Mouse (Mus musculus) hindbrain, embryonic 10.5 days (tissue): Measurements from ENCODE around the gene Smarce1. TPM values are rescaled to one million over a fixed set of nuclear protein-coding genes. Genes with fewer than 3 reads are reported as not detected.

ENCODE experiments used
- DNase-seq: peaks from one replicate; pipeline ENCODE4 v3.0.0-alpha.2; 2017; ENCODE audit warnings: low spot score
- H3K27ac ChIP-seq: fragments of 300-500 bp; sonication (generic); 2 replicates; pipeline ENCODE4 v1.5.1; 2016; ENCODE audit warnings: mild to moderate bottlenecking, moderate library complexity
- H3K27me3 ChIP-seq: fragments of 300-500 bp; sonication (generic); 2 replicates; pipeline ENCODE4 v1.6.1; 2016; ENCODE audit warnings: mild to moderate bottlenecking; ENCODE audit not compliant: poor library complexity, insufficient read depth, severe bottlenecking
- H3K36me3 ChIP-seq: fragments of 300-500 bp; sonication (generic); 2 replicates; pipeline ENCODE4 v1.6.1; 2016; ENCODE audit warnings: mild to moderate bottlenecking, moderate library complexity
- H3K4me1 ChIP-seq: fragments of 300-500 bp; sonication (generic); replicated peaks from 2 replicates; pipeline ENCODE4 v1.6.1; 2016; ENCODE audit warnings: mild to moderate bottlenecking
- H3K4me3 ChIP-seq: fragments of 300-500 bp; sonication (generic); 2 replicates; pipeline ENCODE4 v1.5.1; 2016; ENCODE audit warnings: mild to moderate bottlenecking, moderate library complexity
- H3K9me3 ChIP-seq: fragments of 300-500 bp; sonication (generic); 2 replicates; pipeline ENCODE4 v1.6.1; 2016; ENCODE audit warnings: mild to moderate bottlenecking, moderate library complexity
- WGBS: fragments of 180-500 bp; shearing (Covaris S2); methylation state at CpG from one replicate; pipeline ENCODE4 v1.1.7; 2016; 5-methylcytosine and 5-hydroxymethylcytosine counted together
- polyA plus RNA-seq: library from polyadenylated mRNA; unstranded; fragments of >200 nt; fragmentation: Nextera tagmentation; extraction: Ambion mirVana; gene quantifications from 2 replicates; pipeline ENCODE4 v1.2.1, GENCODE M21; 2016

Smarce1 gene
- polyA plus RNA-seq, 1 experiment from 2014 or later = 289 TPM

DNA sequence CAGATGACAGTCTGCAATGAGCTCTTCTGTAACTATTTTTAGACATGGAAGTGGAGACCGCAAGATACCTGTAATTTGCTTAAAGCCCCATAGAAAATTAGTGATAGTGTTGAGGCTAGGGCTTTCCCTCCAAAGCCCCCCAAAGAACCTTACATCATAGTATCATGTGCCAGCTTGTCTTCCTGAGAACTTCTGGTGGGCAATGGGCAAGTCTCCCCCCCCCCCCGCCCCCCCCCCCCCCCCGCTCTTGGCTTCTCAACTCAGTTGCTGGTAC, 53.0 kb downstream of the Smarce1 start:
- DNase-seq = no peak
- no peaks in the 10 kb centered on the region for H3K27me3 ChIP-seq
- no peaks in the 10 kb centered on the region for H3K36me3 ChIP-seq
- H3K4me3 ChIP-seq = no peak overlapping the region
- 70% methylated on average over 2 of the region's 3 CpGs for WGBS
- H3K27ac ChIP-seq = no peak overlapping the region
- H3K9me3 ChIP-seq = 0 out of 2 replicates have a peak, but pooled peaks cover 3% of the 10 kb centered on the region
- no peaks in the 10 kb centered on the region for H3K4me1 ChIP-seq

DNA sequence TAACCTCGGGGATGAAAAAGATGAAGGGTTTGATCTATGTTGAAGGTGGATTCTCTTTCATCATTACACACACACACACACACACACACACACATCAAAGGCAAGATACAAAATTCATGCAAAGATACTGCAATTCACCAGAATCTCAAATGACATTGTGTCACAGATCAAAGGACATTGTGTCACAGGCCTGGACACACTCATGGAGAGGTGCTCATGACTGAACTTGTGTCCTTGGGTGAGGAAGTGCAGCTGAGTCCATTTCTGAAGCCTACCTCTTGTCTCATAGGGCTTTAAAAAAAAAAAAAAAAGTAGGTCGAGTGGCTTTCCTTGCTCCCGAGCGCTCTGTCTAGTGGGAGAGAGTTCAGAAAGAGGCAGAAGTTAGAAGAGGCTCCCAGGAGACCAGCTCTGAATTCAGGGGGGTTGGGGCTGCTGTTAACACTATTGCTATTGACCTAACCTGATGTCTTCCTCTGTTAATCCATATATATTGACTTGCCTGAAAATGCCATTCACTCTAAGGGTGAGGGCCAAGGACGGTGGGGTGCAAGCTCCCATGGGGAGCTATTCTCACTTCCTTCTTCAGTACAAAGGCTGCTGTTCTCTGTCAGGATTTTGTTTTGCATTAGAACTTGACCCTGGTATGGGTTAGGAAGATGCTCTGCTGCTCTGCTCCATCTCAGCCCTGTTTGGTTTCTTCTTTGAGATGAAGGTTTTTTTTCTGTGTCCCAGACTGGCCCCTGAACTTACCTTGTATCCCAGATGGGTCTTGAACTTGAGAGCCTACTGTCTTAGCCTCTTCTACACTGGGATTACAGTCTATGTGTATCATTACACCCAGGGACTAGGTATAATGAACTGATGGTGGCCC, 53.5 kb downstream of the Smarce1 start:
- no peak overlapping the region for H3K27ac ChIP-seq
- H3K4me3 ChIP-seq = no peak overlapping the region
- H3K9me3 ChIP-seq = 0 out of 2 replicates have a peak, but pooled peaks cover 3% of the 10 kb centered on the region
- no peak for DNase-seq
- 71% methylated on average over 5 of the region's 5 CpGs for WGBS
- no peaks in the 10 kb centered on the region for H3K4me1 ChIP-seq
- no peaks in the 10 kb centered on the region for H3K36me3 ChIP-seq
- H3K27me3 ChIP-seq = no peaks in the 10 kb centered on the region

DNA sequence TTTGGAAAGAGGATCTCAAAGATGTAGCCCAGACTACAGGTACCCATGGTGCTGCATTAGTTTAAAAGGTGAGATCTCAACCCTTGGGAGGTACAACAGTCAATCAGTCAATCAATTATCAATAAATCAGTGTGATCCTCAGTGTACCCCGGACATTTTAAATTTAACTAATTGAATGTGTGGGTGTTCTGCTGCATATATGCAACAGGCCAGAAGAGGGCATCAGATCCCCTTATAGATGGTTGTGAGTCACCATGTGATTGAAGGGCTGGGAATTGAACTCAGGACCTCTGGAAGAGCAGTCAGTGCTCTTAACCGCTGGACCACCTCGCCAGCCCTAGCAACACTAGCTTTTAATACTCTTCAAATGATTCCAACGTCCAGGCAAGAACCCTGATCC, 58.8 kb downstream of the Smarce1 start:
- no peak for DNase-seq
- Histone ChIP-seq H3K27ac (no peak overlapping the region), H3K4me3 (no peak overlapping the region), H3K27me3 (no peaks in the 10 kb centered on the region), H3K36me3 (no peaks in the 10 kb centered on the region), H3K9me3 (no peaks in the 10 kb centered on the region), H3K4me1 (peaks cover 10% of the 10 kb centered on the region; the same call in 1 of the 2 replicates)
- WGBS = 83% methylated on average over 4 of the region's 4 CpGs

DNA sequence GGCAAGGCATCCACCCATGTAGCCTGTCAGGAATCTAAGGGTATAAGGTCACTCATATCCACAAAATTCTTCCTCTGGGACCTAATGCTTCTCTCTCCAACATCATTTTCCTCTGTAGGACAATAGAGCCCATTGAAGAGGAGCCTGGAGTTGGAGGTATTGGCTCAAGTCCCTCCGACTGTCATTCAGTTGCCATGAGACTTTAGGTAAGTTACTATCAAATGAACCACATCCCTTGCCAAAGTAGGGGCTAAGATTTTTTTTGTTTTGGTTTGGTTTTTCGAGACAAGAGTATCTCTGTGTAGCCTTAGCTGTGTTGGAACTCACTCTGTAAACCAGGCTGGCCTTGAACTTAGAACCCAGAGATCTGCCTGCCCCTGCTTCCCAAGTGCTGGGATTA, 59.4 kb downstream of the Smarce1 start:
- no peaks in the 10 kb centered on the region for H3K27me3 ChIP-seq
- no peaks in the 10 kb centered on the region for H3K9me3 ChIP-seq
- H3K4me3 ChIP-seq = no peak overlapping the region
- no peak overlapping the region for H3K27ac ChIP-seq
- H3K4me1 ChIP-seq = peaks cover 10% of the 10 kb centered on the region; the same call in 1 of the 2 replicates
- no peak for DNase-seq
- WGBS = 76% methylated on average over 2 of the region's 2 CpGs
- no peaks in the 10 kb centered on the region for H3K36me3 ChIP-seq

DNA sequence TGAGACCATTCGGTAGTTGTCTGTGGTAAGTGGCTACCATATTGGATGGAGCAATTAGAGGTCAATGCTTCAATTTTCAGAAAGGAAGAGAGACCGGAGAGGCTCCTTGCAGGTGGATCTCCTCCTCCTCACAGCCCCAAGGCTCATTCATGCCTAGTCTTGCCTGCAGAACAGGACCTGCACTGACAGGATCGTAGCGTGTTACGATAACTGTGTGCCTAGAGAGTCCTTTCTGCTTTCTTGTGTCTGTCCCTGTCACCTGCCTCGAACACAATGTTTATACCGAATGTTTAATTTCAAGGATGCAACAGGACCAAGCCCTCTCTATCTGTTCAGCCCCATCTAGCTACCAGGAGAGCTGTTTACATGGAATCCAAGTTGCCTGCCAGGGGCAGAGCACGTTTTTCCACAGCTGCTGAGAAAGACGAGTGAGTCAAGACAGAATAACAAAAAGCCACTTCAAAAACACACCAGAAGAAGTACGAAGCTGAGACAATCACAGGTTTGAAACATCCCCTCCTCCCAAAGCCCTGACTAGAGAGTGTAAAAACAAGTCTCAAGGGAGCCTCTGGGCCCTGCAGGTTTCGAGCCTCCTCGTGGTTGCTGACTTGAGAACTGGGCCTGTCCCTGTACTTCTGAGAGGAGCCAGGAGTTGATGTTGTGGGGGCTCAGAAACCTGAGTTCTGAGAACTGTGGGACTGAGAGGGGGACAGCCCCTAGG, 60.1 kb downstream of the Smarce1 start:
- Histone ChIP-seq H3K4me3 (no peak overlapping the region), H3K36me3 (no peaks in the 10 kb centered on the region), H3K9me3 (no peaks in the 10 kb centered on the region), H3K27me3 (no peaks in the 10 kb centered on the region), H3K27ac (no peak overlapping the region), H3K4me1 (peaks cover 10% of the 10 kb centered on the region; the same call in 1 of the 2 replicates)
- WGBS = 80% methylated on average over 12 of the region's 12 CpGs
- DNase-seq = no peak

DNA sequence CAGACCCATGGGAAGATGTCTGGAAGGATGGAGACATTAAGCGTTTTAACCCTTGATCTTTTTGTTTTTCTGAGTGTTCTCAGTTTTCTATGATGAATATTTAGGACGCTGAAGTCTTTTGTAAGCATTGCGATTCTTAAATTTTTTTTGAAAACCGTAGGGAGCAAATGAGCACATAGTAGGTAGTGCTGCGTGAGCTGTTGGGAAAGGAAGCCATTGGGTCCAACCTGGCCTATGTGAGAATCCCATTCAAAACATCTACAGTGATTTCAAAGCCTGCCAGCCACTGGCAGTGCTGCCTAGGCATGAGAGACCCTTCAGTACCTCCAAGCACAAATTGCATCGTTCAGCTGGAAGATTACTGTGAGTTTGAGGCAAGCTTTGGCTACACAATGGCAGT, 60.8 kb downstream of the Smarce1 start:
- DNase-seq = no peak
- Histone ChIP-seq H3K4me3 (no peak overlapping the region), H3K36me3 (no peaks in the 10 kb centered on the region), H3K9me3 (no peaks in the 10 kb centered on the region), H3K4me1 (peaks cover 10% of the 10 kb centered on the region; the same call in 1 of the 2 replicates), H3K27me3 (no peaks in the 10 kb centered on the region), H3K27ac (no peak overlapping the region)
- 93% methylated on average over 6 of the region's 6 CpGs for WGBS

DNA sequence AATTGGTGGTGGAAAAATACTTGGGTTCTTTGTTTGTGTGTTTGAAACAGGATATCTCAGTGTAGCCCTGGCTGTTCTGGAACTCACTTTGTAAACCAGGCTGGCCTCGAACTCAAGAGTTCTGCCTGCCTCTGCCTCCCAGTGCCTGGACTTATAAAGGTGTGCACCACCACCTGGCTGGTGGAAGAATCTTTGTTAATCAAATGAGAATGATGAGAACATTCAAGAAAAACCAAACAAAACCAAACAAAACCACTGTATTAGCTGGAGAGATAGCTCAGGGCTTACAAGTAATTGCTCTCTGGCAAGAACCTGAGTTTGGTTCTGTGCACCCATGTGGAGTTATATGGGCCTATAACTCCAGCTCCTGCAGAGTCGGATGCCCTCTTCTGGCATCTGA, 61.4 kb downstream of the Smarce1 start:
- H3K9me3 ChIP-seq = no peaks in the 10 kb centered on the region
- DNase-seq = no peak
- H3K4me1 ChIP-seq = peaks cover 10% of the 10 kb centered on the region; the same call in 1 of the 2 replicates
- no peak overlapping the region for H3K4me3 ChIP-seq
- no peaks in the 10 kb centered on the region for H3K27me3 ChIP-seq
- no peaks in the 10 kb centered on the region for H3K36me3 ChIP-seq
- 92% methylated on average over 2 of the region's 2 CpGs for WGBS
- H3K27ac ChIP-seq = no peak overlapping the region

DNA sequence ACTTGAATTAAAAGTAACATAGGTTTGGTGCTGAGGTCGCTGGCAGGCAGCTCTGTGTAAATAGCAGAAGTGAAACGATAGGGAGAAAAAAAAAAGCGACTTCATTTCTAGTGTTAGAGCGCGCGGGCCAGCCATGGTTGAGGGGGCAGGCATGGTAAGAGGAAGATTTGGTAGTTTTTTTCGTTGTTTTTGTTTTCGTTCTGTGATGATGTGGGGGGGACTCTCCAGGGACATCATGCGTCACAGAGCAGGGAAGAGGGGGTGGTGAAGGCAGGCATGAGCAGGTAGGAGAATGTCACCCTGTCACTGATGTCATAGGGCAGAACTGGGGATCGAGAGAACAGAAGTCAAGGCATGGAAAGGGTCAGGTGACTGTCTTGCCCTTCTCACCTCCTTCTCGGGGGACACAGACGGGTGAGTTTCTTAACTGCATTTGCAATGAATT, 62.8 kb downstream of the Smarce1 start:
- WGBS = 61% methylated on average over 12 of the region's 12 CpGs
- no peak for DNase-seq
- H3K4me3 ChIP-seq = no peak overlapping the region

DNA sequence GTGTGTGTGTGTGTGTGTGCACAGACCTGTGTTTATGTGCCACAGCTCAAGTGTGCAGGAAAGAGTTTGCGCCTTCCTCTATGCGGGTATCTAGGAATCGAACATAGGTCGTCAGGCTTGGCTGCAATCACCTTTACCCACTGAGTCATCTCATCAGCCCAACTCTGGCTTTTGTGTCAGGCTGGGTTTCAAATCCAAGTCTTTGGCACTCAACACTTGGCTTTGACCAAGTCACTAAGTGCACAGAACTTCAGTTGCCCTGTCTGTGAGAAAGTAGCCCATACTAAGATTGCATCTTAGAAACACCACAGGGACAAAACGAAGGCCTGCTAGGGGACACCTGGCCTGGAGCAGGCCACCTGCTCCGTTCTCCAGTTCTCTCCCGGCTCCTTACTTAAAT, 63.2 kb downstream of the Smarce1 start:
- H3K9me3 ChIP-seq = no peaks in the 10 kb centered on the region

More for the DNA sequence above, 62.8 kb downstream of the Smarce1 start:
- H3K4me1 ChIP-seq = peaks cover 10% of the 10 kb centered on the region; the same call in 1 of the 2 replicates
- H3K27ac ChIP-seq = no peak overlapping the region
- H3K36me3 ChIP-seq = no peaks in the 10 kb centered on the region
- H3K27me3 ChIP-seq = no peaks in the 10 kb centered on the region
- no peaks in the 10 kb centered on the region for H3K9me3 ChIP-seq

DNA sequence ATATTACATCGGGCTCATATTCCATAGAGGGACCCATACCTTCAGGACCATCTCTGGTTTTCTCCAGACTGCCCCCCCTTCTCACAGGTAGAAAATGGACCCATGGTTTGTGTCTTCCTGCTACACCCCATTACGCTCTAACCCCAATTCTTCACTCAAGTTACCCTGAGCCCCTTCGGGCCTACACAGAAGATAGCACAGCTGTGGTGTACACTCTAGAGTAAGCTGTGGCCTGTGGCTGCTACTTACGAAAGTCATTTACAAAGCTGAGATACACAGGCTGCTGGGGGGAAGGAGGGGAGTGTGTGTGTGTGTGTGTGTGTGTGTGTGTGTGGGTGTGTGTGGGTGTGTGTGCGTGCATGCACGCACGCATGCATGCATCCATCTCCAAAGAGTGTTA, 64.6 kb downstream of the Smarce1 start:
- no peak overlapping the region for H3K4me3 ChIP-seq
- peaks cover 13% of the 10 kb centered on the region; the same call in 1 of the 2 replicates for H3K4me1 ChIP-seq
- H3K27me3 ChIP-seq = no peaks in the 10 kb centered on the region
- no peak for DNase-seq
- H3K9me3 ChIP-seq = no peaks in the 10 kb centered on the region
- 94% methylated on average over 7 of the region's 7 CpGs for WGBS
- no peaks in the 10 kb centered on the region for H3K36me3 ChIP-seq
- no peak overlapping the region for H3K27ac ChIP-seq

More for the DNA sequence above, 63.2 kb downstream of the Smarce1 start:
- Histone ChIP-seq H3K27me3 (no peaks in the 10 kb centered on the region), H3K36me3 (no peaks in the 10 kb centered on the region), H3K27ac (no peak overlapping the region), H3K4me3 (no peak overlapping the region), H3K4me1 (peaks cover 10% of the 10 kb centered on the region; the same call in 1 of the 2 replicates)
- 94% methylated on average over 7 of the region's 7 CpGs for WGBS
- DNase-seq = no peak

DNA sequence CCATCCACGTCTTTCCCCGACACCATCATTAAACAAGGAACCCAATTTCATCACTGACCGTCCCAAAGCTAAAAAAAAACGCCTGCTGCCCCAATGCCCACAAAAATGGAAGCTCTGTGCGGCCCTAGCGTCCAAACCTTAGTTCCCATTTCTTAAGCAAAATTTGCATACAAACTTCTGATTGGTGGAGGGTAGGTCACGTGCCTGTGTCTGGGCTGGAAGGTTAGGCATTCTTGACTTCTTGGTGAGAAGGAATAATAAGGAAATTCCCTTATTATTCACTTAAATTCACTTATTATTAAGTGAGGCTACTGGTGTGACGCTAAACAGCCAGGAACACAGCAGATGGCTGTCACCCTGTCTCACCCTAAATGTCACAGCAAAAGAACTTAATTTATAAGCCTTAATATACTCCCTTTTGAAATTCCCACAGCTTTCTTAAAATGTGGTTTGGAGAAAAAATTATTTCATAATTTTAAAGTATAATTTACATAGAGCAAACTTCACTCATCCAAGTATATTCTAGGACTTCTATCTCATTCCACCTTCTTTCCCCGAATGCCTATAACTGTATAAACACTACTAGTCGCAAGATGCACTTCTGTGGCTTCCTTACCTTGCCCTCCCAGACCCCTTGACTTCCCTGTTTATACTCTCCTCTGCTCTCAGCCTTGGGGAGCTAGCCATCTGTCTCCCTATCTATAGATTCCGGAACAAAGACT, 65.6 kb downstream of the Smarce1 start:
- no peak for DNase-seq
- no peak overlapping the region for H3K27ac ChIP-seq
- WGBS = 77% methylated on average over 11 of the region's 11 CpGs
- no peaks in the 10 kb centered on the region for H3K27me3 ChIP-seq
- H3K4me1 ChIP-seq = peaks cover 13% of the 10 kb centered on the region
- H3K4me3 ChIP-seq = no peak overlapping the region
- no peaks in the 10 kb centered on the region for H3K9me3 ChIP-seq
- no peaks in the 10 kb centered on the region for H3K36me3 ChIP-seq

DNA sequence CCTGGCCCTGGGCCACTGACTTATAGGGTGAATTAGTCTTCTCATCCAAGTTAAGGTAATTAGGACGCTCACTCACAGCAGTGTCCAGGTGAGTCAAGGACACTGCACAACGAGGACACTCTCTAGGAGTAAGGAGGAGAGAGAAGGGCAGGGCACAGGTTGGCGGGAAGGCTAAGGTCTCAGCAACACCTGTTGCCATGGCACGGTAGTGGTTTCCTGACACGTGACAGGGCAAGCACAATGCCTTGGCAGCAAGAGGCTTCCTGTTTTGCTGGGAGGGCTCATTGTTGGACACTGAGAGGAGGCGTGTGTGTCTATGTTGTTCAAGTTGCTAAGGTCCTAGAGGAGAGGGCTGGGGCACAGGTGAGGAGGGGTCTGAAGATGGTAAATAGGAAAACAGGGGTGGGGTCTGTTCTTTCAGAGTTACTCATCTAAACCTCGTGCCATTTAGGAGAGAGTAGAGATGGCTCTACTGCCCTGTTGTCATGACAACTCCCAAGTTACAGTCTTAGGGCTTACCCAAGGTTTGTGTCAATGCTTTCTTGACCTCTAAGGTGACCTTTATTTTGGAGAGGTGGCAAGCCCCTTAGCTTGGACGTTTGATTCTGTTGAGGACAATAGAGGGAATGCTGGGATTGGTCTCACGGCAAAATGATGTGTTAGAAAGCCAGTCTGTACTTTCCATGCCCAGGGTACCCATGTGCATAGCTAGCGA, 67.7 kb downstream of the Smarce1 start:
- DNase-seq = no peak
- WGBS = 78% methylated on average over 10 of the region's 10 CpGs
- H3K27me3 ChIP-seq = no peaks in the 10 kb centered on the region
- no peaks in the 10 kb centered on the region for H3K9me3 ChIP-seq
- H3K36me3 ChIP-seq = no peaks in the 10 kb centered on the region
- H3K4me1 ChIP-seq = peaks cover 5% of the 10 kb centered on the region
- no peak overlapping the region for H3K27ac ChIP-seq
- no peak overlapping the region for H3K4me3 ChIP-seq
